Mouse (Mus musculus) adrenal gland (tissue): ENCODE data around the gene Twsg1.

Experiments used
- intact Hi-C: fragments of 180-260 bp; cut with DNase I; formaldehyde crosslinking; loops from one replicate; pipeline ENCODE4 v1.15.1; 2025

Gene Twsg1

GRCm38 (mm10) chr17:65902281-65902680, 48.7 kb downstream of the Twsg1 start:
- intact Hi-C loops: no loop called here

- intact Hi-C loops: no loop called here
These were observed 55.0 kb downstream of the Twsg1 start for GRCm38 (mm10) chr17:65896016-65896415.

- intact Hi-C loops: no loop called here
These were observed 61.5 kb downstream of the Twsg1 start for GRCm38 (mm10) chr17:65889476-65889875.

- intact Hi-C loops: no loop called here
These were observed 64.5 kb downstream of the Twsg1 start for GRCm38 (mm10) chr17:65886571-65886970.

GRCm38 (mm10) chr17:65885697-65886529, 65.1 kb downstream of the Twsg1 start, which contains the start of gene Ralbp1:
Gene Ralbp1 (minus strand): TSS chr17:65885798.
- intact Hi-C loops: no loop called here

GRCm38 (mm10) chr17:65885398-65885696, 65.7 kb downstream of the Twsg1 start:
- intact Hi-C loops: no loop called here

GRCm38 (mm10) chr17:65884691-65885397, 66.2 kb downstream of the Twsg1 start:
- intact Hi-C loops: no loop called here

GRCm38 (mm10) chr17:65884061-65884669, 66.9 kb downstream of the Twsg1 start:
- intact Hi-C loops: no loop called here

- intact Hi-C loops: no loop called here
These were observed 74.0 kb downstream of the Twsg1 start for GRCm38 (mm10) chr17:65877026-65877425.

- intact Hi-C loops: loop anchor here (5.0 kb wide), 2 partner anchors 78 to 233 kb away; partner anchors contain the start of gene Twsg1
These were observed 77.2 kb downstream of the Twsg1 start for GRCm38 (mm10) chr17:65873834-65874233.

GRCm38 (mm10) chr17:65873156-65873555, 77.9 kb downstream of the Twsg1 start:
- intact Hi-C loops: loop anchor here (5.0 kb wide), 2 partner anchors 79 to 234 kb away; partner anchors contain the start of gene Twsg1

- intact Hi-C loops: loop anchor here (5.0 kb wide), 2 partner anchors 80 to 235 kb away; partner anchors contain the start of gene Twsg1
These were observed 78.4 kb downstream of the Twsg1 start for GRCm38 (mm10) chr17:65872652-65873051.

- intact Hi-C loops: loop anchor here (5.0 kb wide), 2 partner anchors 80 to 235 kb away; partner anchors contain the start of gene Twsg1
These were observed 79.0 kb downstream of the Twsg1 start for GRCm38 (mm10) chr17:65872051-65872450.
